Mouse (Mus musculus) liver, adult (tissue): ENCODE results near the gene Sec22b.

ENCODE experiments used
- GATA4 ChIP-seq: IDR thresholded peaks from 2 replicates; pipeline ENCODE4 v1.6.1; 2014; ENCODE audit warnings: mild to moderate bottlenecking, low read length; ENCODE audit not compliant: insufficient replicate concordance

The Sec22b gene

DNA sequence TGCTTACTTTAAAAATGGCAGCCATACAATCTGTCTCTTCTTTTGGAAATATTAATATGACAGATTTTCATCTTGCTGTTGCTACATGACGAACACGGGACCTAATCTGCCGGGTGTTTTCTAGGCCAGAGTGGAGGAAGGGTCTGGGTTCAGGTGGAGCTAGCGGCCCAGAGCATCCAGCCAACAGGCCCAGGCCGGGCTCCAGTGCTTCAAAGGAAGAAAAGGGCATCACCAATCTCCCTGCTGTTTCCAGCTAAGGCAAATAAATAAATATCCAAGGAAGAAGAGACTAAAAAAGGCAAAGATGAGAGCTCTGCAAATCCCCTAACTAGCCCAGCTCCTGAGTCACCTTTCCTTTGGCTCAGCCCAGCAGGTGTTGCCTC, 13.2 kb upstream of the Sec22b start:
- no peak for TF ChIP-seq GATA4

DNA sequence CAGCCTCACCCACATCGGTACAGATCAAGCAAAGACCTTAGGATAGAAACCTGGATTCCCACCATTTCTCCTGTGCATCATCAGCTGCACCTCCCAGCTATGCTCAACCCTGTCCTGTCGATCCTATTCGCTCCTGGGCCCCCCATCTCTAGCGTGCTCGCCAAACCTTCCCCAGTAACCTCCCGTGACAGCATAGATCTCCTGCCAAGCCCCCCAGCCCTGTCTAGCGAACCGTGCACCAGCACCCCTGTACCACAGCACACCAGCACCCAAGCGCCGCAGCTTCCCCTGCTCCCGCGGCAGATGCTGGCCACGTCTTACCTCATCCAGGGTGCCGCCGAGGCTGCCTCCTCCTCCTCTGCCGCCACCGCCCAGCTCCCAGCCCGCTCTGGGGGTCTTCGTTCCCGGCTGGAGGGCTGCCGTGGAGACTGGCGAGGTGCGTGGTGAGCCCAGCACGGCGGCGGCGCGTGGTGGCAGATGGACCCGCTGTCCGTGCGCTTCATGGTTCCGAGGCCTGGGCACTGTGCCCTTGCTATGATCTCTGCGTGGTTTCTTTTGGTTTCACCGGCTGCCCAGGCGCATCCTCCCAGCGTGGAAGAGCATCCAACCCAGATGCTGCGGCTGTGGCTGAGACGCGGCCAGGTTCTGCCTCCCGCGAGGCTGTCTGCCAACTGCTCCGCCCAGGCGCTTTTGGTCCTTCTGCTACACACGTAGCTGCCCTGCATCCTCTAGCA, 12.7 kb upstream of the Sec22b start, which contains the start of gene Pde4dip:
TSS of gene Pde4dip (minus strand) at position 540 of the 734 bp plus-strand sequence.
- no peak for TF ChIP-seq GATA4

DNA sequence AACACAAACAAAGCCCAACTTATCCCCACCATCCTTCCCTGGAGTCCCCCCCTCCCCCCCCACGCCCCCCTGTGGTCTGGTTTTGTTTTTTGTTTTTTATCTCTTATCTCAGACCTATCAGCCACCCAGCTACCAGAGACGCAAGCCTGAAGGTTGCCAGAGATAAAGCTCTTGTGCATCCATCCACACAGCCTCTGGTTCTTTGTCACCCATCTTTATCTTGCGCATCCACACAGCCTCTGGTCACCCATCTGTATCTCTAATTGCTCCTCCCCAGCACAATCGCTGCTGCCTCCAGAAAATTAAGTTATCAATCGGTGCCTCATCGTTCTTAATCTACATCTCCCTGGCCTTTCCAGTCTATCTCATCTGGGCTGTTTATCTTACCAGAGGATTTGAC, 10.8 kb upstream of the Sec22b start:
- TF ChIP-seq GATA4: no peak

GRCm38 (mm10) chr3:97894695-97895094, 6.3 kb upstream of the Sec22b start:
- no peak for TF ChIP-seq GATA4

DNA sequence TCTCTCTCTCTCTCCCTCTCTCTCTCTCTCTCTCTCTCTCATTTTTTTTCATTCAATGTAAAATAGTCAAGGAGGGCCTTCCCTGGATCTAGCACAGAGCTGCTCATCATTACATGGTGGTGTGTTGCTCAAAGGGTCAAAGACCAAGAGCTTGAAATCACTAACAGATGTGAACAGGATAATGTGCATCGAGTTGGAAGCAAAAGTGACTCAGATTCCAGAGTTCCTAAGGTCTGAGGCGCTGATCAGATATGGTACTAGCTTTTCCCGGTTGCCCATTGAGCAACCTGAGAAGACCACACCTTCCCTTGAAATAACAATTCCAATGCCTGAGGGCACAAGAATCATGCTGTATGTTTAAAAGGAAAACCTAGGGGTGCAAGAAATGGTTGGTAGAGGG, 2.6 kb upstream of the Sec22b start:
- no peak for TF ChIP-seq GATA4

DNA sequence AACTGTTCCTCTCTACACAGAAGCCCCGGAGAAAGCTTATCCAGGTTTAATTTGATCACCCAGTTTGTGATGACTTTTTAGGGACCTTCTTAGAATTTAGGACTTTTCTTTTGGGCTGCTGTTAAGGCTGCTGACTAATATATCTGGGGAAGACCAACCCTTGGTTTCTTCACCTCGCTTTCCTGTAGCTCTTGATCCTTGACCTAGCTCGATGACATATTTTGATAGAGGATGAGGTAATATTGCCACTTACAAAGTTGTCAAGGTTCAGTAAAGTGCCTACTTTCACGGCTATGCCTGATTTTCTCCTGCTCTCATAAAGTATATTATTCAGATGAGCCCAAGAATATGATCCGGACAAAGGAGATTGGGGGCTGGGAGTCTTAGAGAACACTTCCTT, 596 bp downstream of the Sec22b start:
- no peak for TF ChIP-seq GATA4

DNA sequence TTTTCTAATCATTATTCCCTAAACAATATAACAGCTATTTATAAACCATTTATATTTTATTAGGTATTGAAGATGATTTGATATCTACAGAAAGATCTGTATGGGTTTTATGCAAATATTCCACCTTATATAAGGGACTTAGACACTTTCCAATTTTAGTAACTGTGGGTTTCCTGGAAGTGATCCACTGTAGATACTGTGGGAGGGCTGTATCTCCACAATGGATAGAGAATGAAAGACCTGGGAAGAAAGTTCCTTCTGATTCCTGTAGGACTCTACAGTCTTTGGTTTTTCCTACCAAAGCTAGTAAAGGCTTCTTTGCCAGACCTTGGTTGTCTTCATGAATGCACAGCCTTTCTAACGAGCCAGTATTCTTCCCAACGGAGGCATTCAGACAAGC, 8.7 kb downstream of the Sec22b start:
- TF ChIP-seq GATA4: no peak

- TF ChIP-seq GATA4: no peak
Measured at GRCm38 (mm10) chr3:97911093-97911492, 10.1 kb downstream of the Sec22b start.

GRCm38 (mm10) chr3:97915081-97915480, 14.1 kb downstream of the Sec22b start:
- no peak for TF ChIP-seq GATA4

DNA sequence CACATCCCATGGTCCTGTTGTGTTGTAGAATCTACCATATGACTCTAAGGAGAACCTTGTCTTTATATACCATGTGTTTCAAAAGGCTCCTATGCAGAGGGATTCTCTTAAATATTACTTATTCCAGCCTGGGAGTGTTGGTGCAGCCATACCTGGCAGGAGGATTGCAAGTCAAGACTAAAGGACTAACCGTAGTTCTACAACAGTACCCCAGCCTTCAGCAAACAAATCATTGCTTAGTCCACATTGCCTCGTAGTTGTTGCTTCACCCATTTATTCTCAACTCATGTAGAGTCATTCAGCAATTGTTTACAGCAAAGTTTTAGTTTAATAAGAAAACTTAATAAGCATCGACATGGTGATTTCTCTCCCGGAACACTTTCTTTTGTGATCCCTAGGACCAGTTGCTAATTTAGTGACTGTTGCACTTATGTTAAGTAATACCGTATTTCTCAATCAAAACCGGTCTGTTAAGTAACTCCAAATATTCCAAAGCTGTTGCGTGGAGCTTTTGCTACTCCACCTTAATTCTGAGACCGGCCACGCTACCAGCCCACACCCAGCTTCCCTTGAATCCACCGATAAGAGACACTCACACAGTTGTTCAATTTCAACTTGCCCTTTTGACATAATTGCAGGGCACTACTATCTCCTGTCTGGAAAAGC, 18.0 kb downstream of the Sec22b start:
- no peak for TF ChIP-seq GATA4

- TF ChIP-seq GATA4: no peak
Measured at GRCm38 (mm10) chr3:97925246-97925645, 24.3 kb downstream of the Sec22b start.

DNA sequence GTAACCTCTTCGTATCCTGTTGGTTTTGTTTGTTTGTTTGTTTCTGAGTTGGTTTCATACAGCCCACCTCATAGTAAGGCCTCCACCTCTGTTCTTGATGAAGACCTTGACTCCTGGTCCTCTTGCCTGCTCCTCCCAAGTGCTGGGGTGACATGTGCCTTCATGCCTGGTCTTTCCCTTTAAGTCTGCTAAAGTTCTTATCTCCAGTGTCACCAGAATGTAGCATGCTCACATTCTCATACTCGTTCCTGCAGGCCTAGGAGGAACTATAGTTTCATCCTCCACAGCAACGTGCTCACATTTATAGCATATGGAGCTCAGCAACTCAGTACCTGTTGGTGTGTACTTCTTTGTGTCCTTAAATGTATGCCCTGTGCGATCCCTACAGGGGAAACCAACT, 26.3 kb downstream of the Sec22b start:
- TF ChIP-seq GATA4: no peak

DNA sequence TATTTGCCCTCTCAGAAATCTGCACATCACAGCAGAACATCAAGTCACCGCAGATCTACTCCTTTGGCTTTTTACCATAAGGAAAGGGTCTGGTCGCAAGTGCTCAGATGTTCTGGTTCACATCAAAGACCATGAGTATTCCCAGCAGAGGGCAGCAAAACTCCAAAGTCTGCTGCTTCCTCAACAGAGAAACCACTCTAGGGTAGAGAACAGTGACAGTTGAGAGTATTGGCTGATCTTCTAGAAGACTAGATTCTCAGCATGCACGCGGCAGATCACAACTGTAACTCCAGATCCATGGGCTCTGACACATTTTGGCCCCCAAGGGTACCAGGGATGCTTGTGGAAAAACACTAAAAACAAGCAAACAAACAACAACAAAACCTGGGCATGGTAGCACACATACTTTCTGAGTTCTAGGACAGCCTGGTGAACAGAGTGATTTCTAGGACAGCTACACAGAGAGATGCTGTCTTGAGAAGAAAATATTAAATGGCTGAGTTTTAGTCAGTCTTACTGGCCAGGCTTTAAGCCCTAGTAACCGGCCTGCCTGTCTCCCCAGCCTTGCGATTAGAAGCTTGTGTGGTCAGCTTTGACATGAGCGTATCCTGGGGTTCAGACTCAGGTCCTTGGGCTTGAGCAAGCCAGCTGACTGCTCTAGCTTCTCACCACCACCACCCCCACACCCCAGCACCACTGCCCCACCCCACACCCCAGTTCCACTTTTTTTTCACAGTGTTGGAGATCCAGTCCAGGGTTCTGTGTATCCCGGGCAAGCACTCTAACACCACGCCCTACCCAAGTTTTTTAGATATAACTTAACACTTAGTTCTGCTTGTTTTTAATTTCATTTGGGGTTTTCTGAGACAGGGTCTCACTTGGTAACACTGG, 28.2 kb downstream of the Sec22b start:
- TF ChIP-seq GATA4: no peak

GRCm38 (mm10) chr3:97930141-97930786, 29.3 kb downstream of the Sec22b start:
- TF ChIP-seq GATA4: no peak

DNA sequence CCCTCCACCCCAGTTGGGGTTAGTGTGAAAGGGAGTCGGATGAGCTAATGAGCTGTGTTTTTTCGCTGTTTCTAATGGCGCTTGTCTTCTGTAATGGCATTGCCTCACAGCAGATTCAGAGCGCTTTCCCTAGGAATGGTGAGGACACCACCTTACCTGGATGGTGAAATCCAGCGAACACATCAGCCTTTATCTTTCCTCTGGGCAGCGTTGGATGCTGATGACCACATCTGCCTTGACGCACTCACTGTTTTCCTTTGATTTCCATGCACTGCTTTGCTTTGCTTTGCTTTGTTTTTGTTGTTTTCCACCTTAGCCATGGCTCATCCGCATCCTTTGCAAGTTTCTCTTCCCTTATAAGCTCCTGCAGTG, 29.8 kb downstream of the Sec22b start:
- TF ChIP-seq GATA4: no peak
